Mouse (Mus musculus): ENCODE measurements at regions not wholly inside any gene's neighbourhood (a gene's known extent, or its start where the extent isn't known, plus 50 kb on each side); places are given as distances from the start of the nearest gene placed in this dataset.

DNA sequence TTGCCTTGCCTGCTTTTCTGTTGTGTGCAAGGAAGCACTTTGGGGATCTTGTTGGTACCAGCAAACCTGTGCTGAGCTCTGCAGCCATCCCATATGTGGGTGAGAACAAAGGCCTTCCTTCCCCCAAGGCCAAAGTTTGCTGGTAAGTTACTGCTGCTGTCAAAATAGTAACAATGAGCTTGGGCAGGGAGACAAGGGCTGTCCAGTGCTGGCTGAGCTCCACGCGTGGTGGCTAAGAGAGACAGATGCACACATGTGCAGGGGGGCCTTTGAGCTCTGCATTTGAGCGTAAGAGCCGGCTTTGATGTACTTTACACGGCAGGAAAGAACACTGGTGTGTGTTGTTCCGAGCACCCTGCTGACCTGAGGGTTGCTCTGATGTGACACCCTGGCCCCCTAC, 132.2 kb upstream of the Runx1 start:
- peak; percentile 7 for DNase-seq (ENCODE audit: low spot score)
- Histone ChIP-seq H3K4me2 (ENCODE audit: low read depth, low read length) (no peak overlapping the region), H3K9me3 (ENCODE audit: low read length) (no peaks in the 10 kb centered on the region), H3K36me3 (ENCODE audit: insufficient read depth, low read length) (no peaks in the 10 kb centered on the region), H3K9ac (replicated peaks; ENCODE audit: low read length) (no peak overlapping the region), H3K27me3 (ENCODE audit: insufficient read depth, low read length) (no peaks in the 10 kb centered on the region), H3K4me3 (ENCODE audit: low read length) (no peak overlapping the region), H3K27ac (no peak overlapping the region), H3K4me1 (ENCODE audit: insufficient read depth, low read length) (no peaks in the 10 kb centered on the region)
- ATAC-seq = no peak
- WGBS = 45% methylated on average over 6 of the region's 6 CpGs
- TF ChIP-seq CTCF (IDR thresholded peaks at IDR 0.05; ENCODE audit: low read depth) = no peak

DNA sequence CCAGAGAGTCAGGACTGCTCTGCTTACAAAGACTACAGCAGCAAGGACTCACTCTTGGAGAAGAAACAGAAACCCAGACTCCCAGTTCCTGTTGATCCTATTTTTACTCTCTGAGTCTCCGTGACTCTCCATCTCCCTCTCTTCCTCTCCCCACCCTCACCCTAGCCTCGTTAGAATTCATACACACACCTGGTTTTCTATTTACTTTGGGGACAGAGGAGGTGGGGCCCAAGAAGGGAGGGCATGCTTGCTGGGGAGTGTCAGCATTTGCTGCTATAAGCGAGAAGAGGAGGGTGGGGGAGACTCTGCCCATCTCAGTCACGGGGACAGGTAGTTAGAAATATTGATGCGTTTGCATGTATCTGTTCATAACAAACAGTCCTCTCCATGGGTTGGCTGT, 129.6 kb upstream of the Runx1 start:
- Histone ChIP-seq H3K9me3 (ENCODE audit: low read length) (no peaks in the 10 kb centered on the region), H3K27ac (no peak overlapping the region), H3K36me3 (ENCODE audit: insufficient read depth, low read length) (no peaks in the 10 kb centered on the region), H3K4me3 (ENCODE audit: low read length) (no peak overlapping the region), H3K27me3 (ENCODE audit: insufficient read depth, low read length) (no peaks in the 10 kb centered on the region), H3K4me1 (ENCODE audit: insufficient read depth, low read length) (no peaks in the 10 kb centered on the region), H3K4me2 (ENCODE audit: low read depth, low read length) (no peak overlapping the region), H3K9ac (replicated peaks; ENCODE audit: low read length) (no peak overlapping the region)
- no peak for TF ChIP-seq CTCF (IDR thresholded peaks at IDR 0.05; ENCODE audit: low read depth)
- DNase-seq (ENCODE audit: low spot score) (no peak), ATAC-seq (no peak)
- 62% methylated on average over 5 of the region's 5 CpGs for WGBS

DNA sequence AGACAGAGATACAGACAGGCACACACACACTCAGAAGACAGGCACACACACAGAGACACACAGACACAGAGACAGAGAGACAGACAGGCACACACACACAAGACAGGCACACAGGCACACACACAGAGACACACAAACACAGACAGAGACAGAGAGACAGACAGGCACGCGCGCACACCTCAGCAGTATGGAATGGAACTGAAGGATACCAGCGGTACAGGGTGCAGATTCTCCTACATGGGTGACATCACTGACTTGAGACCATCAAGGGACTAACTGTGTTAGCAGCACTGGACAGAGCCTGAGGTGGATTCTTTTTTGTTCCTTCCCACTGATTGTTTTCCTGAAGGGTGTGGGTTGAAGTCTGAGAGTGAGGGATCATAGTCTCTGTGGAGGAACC, 129.1 kb upstream of the Runx1 start:
- Histone ChIP-seq H3K27ac (no peak overlapping the region), H3K4me3 (ENCODE audit: low read length) (no peak overlapping the region)
- WGBS = 96% methylated on average over 4 of the region's 4 CpGs

DNA sequence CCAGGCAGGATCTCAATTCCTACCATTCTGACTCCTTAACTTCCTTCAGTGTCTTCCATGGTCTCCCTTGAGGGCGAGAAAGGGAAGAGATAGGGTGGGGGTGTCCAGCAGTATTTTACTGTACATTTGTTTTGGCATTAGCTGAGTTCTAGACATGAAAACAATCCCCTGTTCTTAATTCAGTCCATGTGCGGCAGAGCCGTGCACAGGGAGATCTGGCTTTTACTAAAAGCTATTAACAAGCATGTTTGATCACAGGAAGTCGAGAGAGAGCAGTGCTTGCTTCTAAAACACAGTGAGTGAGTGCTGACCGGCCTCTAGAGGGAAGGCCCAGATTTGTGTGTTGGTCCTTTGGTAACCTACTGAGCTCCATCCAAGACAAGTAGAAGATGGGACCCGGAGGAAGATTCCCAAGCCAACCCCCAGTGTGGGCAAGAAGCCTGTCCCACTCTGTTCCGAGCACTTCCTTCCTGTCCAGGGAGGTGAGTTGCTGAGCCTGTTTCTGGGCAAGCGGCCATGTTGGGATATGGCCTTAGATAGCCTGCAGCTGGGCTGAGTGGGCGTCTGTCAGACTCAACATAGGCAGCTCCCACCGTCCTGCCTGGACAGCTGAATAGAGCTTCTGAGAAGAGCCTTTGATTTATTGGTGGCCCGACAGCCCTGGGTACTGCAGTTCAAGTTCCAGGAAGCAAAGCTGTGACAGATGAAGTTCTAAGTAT, 128.1 kb upstream of the Runx1 start:
- ATAC-seq = peak; percentile 53; the same call in 1 of the 2 replicates
- no peak for TF ChIP-seq CTCF (IDR thresholded peaks at IDR 0.05; ENCODE audit: low read depth)
- DNase-seq (ENCODE audit: low spot score) = peak; percentile 40

More for the DNA sequence above, 129.1 kb upstream of the Runx1 start:
- H3K9ac ChIP-seq (replicated peaks; ENCODE audit: low read length) = no peak overlapping the region
- no peaks in the 10 kb centered on the region for H3K9me3 ChIP-seq (ENCODE audit: low read length)
- H3K4me1 ChIP-seq (ENCODE audit: insufficient read depth, low read length) = no peaks in the 10 kb centered on the region
- TF ChIP-seq CTCF (IDR thresholded peaks at IDR 0.05; ENCODE audit: low read depth) = no peak
- no peak overlapping the region for H3K4me2 ChIP-seq (ENCODE audit: low read depth, low read length)
- H3K27me3 ChIP-seq (ENCODE audit: insufficient read depth, low read length) = no peaks in the 10 kb centered on the region
- DNase-seq (ENCODE audit: low spot score) = no peak
- ATAC-seq = no peak
- no peaks in the 10 kb centered on the region for H3K36me3 ChIP-seq (ENCODE audit: insufficient read depth, low read length)

DNA sequence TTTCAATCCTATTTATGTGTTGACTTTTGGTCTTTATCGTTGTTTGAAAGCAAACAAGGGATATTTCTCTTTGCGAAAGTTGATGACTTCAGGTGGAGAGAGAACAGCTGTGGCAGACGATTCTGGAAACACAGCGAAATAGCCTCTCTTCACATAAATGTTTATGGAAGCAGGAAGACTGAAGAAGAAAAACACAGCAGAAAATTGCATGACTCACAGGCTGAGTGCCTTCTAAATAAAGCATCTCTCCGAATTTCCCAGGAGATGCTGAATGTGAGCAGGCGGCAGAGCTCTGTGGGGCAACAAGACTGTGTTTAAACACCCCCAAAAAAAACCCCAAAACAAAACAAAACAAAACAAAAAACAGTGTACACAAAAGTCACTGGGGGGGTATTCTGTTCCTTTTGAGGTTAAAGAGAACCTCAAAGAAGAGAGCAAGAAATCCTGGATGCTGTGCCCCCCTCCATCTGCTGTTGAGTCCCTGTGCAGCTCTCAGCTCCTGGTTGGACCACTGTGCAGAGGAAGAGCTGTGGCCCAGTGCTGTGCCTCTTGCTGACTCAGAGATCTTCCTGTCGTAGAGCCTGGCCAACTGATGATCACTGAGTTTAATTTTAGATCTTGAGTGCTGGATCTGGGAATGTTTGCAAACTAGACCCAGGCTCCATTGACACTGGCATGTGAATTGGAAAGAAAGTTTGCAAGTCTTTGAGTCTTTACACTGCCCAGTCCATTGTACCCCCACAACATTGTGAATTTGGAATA, 126.6 kb upstream of the Runx1 start:
- H3K27me3 ChIP-seq (ENCODE audit: insufficient read depth, low read length) = no peaks in the 10 kb centered on the region
- H3K36me3 ChIP-seq (ENCODE audit: insufficient read depth, low read length) = no peaks in the 10 kb centered on the region
- no peak overlapping the region for H3K4me3 ChIP-seq (ENCODE audit: low read length)
- no peaks in the 10 kb centered on the region for H3K9me3 ChIP-seq (ENCODE audit: low read length)
- DNase-seq (ENCODE audit: low spot score) (peak; percentile 25), ATAC-seq (no peak)
- 0 out of 2 replicates have a peak overlapping the region, but pooled peaks have one; percentile 2 for H3K27ac ChIP-seq
- H3K4me1 ChIP-seq (ENCODE audit: insufficient read depth, low read length) = no peaks in the 10 kb centered on the region
- 73% methylated on average over 7 of the region's 7 CpGs for WGBS
- H3K4me2 ChIP-seq (ENCODE audit: low read depth, low read length) = no peak overlapping the region
- no peak overlapping the region for H3K9ac ChIP-seq (replicated peaks; ENCODE audit: low read length)
- TF ChIP-seq CTCF (IDR thresholded peaks at IDR 0.05; ENCODE audit: low read depth) = no peak

More for the DNA sequence above, 128.1 kb upstream of the Runx1 start:
- Histone ChIP-seq H3K4me1 (ENCODE audit: insufficient read depth, low read length) (no peaks in the 10 kb centered on the region), H3K9ac (replicated peaks; ENCODE audit: low read length) (no peak overlapping the region), H3K36me3 (ENCODE audit: insufficient read depth, low read length) (no peaks in the 10 kb centered on the region), H3K27me3 (ENCODE audit: insufficient read depth, low read length) (no peaks in the 10 kb centered on the region), H3K27ac (no peak overlapping the region), H3K9me3 (ENCODE audit: low read length) (no peaks in the 10 kb centered on the region), H3K4me2 (ENCODE audit: low read depth, low read length) (no peak overlapping the region), H3K4me3 (ENCODE audit: low read length) (no peak overlapping the region)
- WGBS = 62% methylated on average over 11 of the region's 11 CpGs

DNA sequence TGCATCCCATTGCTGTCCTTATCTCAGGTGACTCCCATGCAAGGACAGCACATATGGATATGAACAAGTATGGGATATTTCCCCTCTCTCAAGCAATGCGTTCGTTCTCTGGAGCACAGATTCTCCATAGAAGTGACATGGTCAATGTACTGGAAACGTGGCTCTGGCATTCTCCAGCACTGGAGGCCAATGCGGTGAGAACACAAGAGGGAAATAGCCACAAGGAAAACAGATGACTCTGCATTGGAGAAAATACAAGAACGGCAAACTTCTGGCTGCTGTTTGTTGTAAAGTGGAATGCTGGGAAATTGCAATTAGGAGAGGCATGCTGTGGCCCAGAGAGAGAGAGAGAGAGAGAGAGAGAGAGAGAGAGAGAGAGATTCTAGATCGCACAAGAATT, 125.6 kb upstream of the Runx1 start:
- WGBS = 78% methylated on average over 6 of the region's 6 CpGs

DNA sequence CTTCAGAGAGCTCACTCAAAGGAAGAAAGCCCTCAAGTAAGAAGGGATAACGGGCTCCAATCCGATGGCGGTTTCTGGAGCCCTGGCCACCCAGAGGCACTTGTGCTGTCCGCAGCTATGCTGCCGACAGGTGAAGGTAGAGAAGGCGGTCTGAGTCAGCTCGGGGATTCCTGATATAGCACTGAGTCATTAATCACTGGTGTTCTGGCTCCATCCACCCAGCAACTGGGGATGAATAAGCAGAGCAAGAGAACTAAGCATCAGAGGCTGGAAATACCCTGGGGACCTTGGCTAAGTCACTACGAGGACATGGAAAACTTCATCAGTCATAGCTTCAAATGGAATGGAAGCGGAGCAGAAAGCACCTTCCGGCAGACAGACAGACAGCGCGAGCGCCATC, 122.5 kb upstream of the Runx1 start:
- Histone ChIP-seq H3K4me3 (ENCODE audit: low read length) (no peak overlapping the region), H3K4me1 (ENCODE audit: insufficient read depth, low read length) (no peaks in the 10 kb centered on the region), H3K4me2 (ENCODE audit: low read depth, low read length) (no peak overlapping the region), H3K36me3 (ENCODE audit: insufficient read depth, low read length) (no peaks in the 10 kb centered on the region), H3K9me3 (ENCODE audit: low read length) (no peaks in the 10 kb centered on the region), H3K27me3 (ENCODE audit: insufficient read depth, low read length) (no peaks in the 10 kb centered on the region), H3K9ac (replicated peaks; ENCODE audit: low read length) (no peak overlapping the region), H3K27ac (no peak overlapping the region)
- TF ChIP-seq CTCF (IDR thresholded peaks at IDR 0.05; ENCODE audit: low read depth) = no peak
- 93% methylated on average over 13 of the region's 13 CpGs for WGBS
- DNase-seq (ENCODE audit: low spot score) = no peak
- ATAC-seq = no peak

More for the DNA sequence above, 125.6 kb upstream of the Runx1 start:
- H3K27me3 ChIP-seq (ENCODE audit: insufficient read depth, low read length) = no peaks in the 10 kb centered on the region
- H3K9ac ChIP-seq (replicated peaks; ENCODE audit: low read length) = no peak overlapping the region
- H3K27ac ChIP-seq = no peak overlapping the region
- H3K4me2 ChIP-seq (ENCODE audit: low read depth, low read length) = no peak overlapping the region
- DNase-seq (ENCODE audit: low spot score) (peak; percentile 4), ATAC-seq (no peak)
- no peaks in the 10 kb centered on the region for H3K36me3 ChIP-seq (ENCODE audit: insufficient read depth, low read length)
- H3K4me3 ChIP-seq (ENCODE audit: low read length) = no peak overlapping the region
- H3K4me1 ChIP-seq (ENCODE audit: insufficient read depth, low read length) = no peaks in the 10 kb centered on the region
- TF ChIP-seq CTCF (IDR thresholded peaks at IDR 0.05; ENCODE audit: low read depth) = no peak
- no peaks in the 10 kb centered on the region for H3K9me3 ChIP-seq (ENCODE audit: low read length)
